Mouse (Mus musculus): Measurements from ENCODE around the gene Edem2. TPM values are rescaled to one million over a fixed set of nuclear protein-coding genes. Genes with fewer than 3 reads are reported as not detected.

Edem2 gene
- polyA plus RNA-seq, 1 experiment from 2014 or later = 21.2 TPM

DNA sequence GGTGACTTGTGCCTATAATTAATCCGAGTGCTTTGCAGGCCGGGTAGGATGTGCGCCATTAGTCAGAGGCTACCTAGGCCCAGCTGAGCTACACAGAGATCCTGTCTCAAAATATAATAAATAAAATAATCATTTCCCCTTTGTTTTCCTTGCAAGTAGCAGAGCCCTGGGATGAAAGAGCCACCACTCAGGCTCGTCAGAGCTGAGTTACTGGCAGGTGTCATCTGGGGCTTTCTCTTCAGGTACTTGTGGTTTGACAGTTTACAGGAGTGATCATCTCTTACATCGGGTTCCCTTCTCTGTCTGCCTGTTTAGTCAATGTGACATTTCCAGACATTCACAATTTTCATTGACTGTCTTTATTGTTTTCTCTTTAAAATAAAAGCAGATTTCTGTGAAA lies 42.7 kb downstream of the Edem2 start:
- H3K9me3 ChIP-seq (replicated peaks) = no peaks in the 10 kb centered on the region
- ATAC-seq (ENCODE audit: low read depth) (no peak), DNase-seq (no peak)
- H3K4me3 ChIP-seq (replicated peaks) = no peak overlapping the region
- no peak overlapping the region for H3K4me2 ChIP-seq
- no peaks in the 10 kb centered on the region for H3K27me3 ChIP-seq
- H3K27ac ChIP-seq = no peak overlapping the region
- peaks cover 17% of the 10 kb centered on the region; the same call in 1 of the 2 replicates for H3K36me3 ChIP-seq
- H3K9ac ChIP-seq = no peak overlapping the region
- peaks cover 28% of the 10 kb centered on the region for H3K4me1 ChIP-seq (replicated peaks)
- 76% methylated on average over 5 of the region's 5 CpGs for WGBS (ENCODE audit: insufficient replicate concordance)

- WGBS (ENCODE audit: insufficient replicate concordance) = 75% methylated on average over 5 of the region's 5 CpGs
- Histone ChIP-seq H3K4me1 (replicated peaks) (peaks cover 5% of the 10 kb centered on the region), H3K27me3 (no peaks in the 10 kb centered on the region), H3K4me2 (no peak overlapping the region), H3K4me3 (replicated peaks) (no peak overlapping the region), H3K27ac (no peak overlapping the region), H3K36me3 (peaks cover 13% of the 10 kb centered on the region; the same call in 1 of the 2 replicates), H3K9ac (no peak overlapping the region), H3K9me3 (replicated peaks) (no peaks in the 10 kb centered on the region)
- ATAC-seq (ENCODE audit: low read depth) (no peak), DNase-seq (no peak)
Measured at GRCm38 (mm10) chr2:155683821-155684220, 45.5 kb downstream of the Edem2 start.

- 60% methylated on average over 3 of the region's 3 CpGs for WGBS (ENCODE audit: insufficient replicate concordance)
- DNase-seq = no peak
- H3K4me1 ChIP-seq (replicated peaks) = peaks cover 4% of the 10 kb centered on the region
Measured at GRCm38 (mm10) chr2:155683137-155683536, 46.1 kb downstream of the Edem2 start.

DNA sequence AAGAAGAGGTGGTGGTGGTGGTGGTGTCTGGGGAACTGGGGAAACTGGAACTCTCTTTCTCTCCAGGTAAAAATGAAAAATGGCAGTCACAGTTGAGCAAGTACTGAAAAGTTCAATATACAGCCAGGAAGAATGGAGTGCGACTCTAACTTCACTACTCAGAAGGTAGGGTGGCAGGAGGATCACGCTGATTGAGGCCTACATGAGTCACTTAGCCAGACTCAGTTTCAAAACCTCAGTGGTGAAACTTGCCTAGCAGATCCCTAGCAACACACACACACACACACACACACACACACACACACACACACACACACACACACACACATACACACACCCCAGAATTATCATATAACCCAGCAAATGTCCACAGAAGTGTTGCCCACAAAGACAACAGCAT lies 47.4 kb downstream of the Edem2 start:
- Histone ChIP-seq H3K4me2 (no peak overlapping the region), H3K4me1 (replicated peaks) (peaks cover 4% of the 10 kb centered on the region), H3K27ac (no peak overlapping the region), H3K9me3 (replicated peaks) (no peaks in the 10 kb centered on the region), H3K9ac (no peak overlapping the region), H3K36me3 (0 out of 2 replicates have a peak, but pooled peaks cover 5% of the 10 kb centered on the region), H3K27me3 (no peaks in the 10 kb centered on the region), H3K4me3 (replicated peaks) (no peak overlapping the region)
- ATAC-seq (ENCODE audit: low read depth) = no peak
- WGBS (ENCODE audit: insufficient replicate concordance) = 69% methylated on average over 2 of the region's 2 CpGs
- no peak for DNase-seq

More at GRCm38 (mm10) chr2:155683137-155683536, 46.1 kb downstream of the Edem2 start:
- Histone ChIP-seq H3K27me3 (no peaks in the 10 kb centered on the region), H3K27ac (no peak overlapping the region), H3K9ac (no peak overlapping the region), H3K9me3 (replicated peaks) (no peaks in the 10 kb centered on the region), H3K36me3 (peaks cover 13% of the 10 kb centered on the region; the same call in 1 of the 2 replicates), H3K4me3 (replicated peaks) (no peak overlapping the region), H3K4me2 (no peak overlapping the region)
- ATAC-seq (ENCODE audit: low read depth) = no peak

DNA sequence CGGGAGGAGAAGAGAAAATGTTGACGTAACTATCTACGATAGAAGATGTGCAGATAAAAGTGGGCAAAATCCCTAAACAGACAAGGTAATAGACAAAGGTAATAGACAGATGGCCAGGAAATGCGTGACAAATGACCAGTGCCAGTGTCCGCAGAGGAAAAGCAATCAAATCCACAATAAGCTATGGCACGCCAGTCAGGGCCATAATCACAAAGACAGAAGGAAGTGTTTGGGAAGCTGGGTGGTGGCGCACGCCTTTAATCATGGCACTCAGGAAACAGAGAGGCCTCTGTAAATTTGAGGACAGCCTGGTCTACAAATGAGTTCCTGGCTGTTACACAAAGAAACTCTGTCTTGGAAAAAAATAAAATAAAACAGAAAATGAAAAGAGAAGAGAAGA lies 48.1 kb downstream of the Edem2 start:
- Histone ChIP-seq H3K9ac (no peak overlapping the region), H3K4me2 (no peak overlapping the region), H3K27me3 (no peaks in the 10 kb centered on the region), H3K36me3 (0 out of 2 replicates have a peak, but pooled peaks cover under 1% of the 10 kb centered on the region), H3K4me3 (replicated peaks) (no peak overlapping the region), H3K4me1 (replicated peaks) (peaks cover 4% of the 10 kb centered on the region), H3K27ac (no peak overlapping the region), H3K9me3 (replicated peaks) (no peaks in the 10 kb centered on the region)
- WGBS (ENCODE audit: insufficient replicate concordance) = 45% methylated on average over 8 of the region's 8 CpGs
- ATAC-seq (ENCODE audit: low read depth) = no peak
- DNase-seq = no peak

GRCm38 (mm10) chr2:155680591-155680990 lies 48.7 kb downstream of the Edem2 start:
- Histone ChIP-seq H3K4me1 (replicated peaks) (peaks cover 4% of the 10 kb centered on the region), H3K9ac (no peak overlapping the region), H3K27me3 (no peaks in the 10 kb centered on the region), H3K27ac (no peak overlapping the region), H3K4me3 (replicated peaks) (no peak overlapping the region), H3K36me3 (no peaks in the 10 kb centered on the region), H3K9me3 (replicated peaks) (no peaks in the 10 kb centered on the region), H3K4me2 (no peak overlapping the region)
- 30% methylated on average over 5 of the region's 5 CpGs for WGBS (ENCODE audit: insufficient replicate concordance)
- ATAC-seq (ENCODE audit: low read depth) = no peak
- DNase-seq = no peak

- ATAC-seq (ENCODE audit: low read depth) = no peak
- H3K9ac ChIP-seq = no peak overlapping the region
- H3K9me3 ChIP-seq (replicated peaks) = no peaks in the 10 kb centered on the region
- no peaks in the 10 kb centered on the region for H3K36me3 ChIP-seq
- H3K27me3 ChIP-seq = no peaks in the 10 kb centered on the region
- no peak overlapping the region for H3K27ac ChIP-seq
- H3K4me2 ChIP-seq = no peak overlapping the region
- WGBS (ENCODE audit: insufficient replicate concordance) = 77% methylated on average over 4 of the region's 4 CpGs
- no peak overlapping the region for H3K4me3 ChIP-seq (replicated peaks)
- no peak for DNase-seq
- peaks cover 4% of the 10 kb centered on the region for H3K4me1 ChIP-seq (replicated peaks)
Measured at GRCm38 (mm10) chr2:155679586-155680110, 49.6 kb downstream of the Edem2 start.

- H3K9me3 ChIP-seq (replicated peaks) = no peaks in the 10 kb centered on the region
- no peaks in the 10 kb centered on the region; the same call in 1 of the 2 replicates for H3K4me1 ChIP-seq (replicated peaks)
- peaks cover 25% of the 10 kb centered on the region for H3K36me3 ChIP-seq
- H3K9ac ChIP-seq = no peak overlapping the region
- WGBS (ENCODE audit: insufficient replicate concordance) = 51% methylated on average over 4 of the region's 4 CpGs
- ATAC-seq (ENCODE audit: low read depth) (no peak), DNase-seq (no peak)
- H3K4me3 ChIP-seq (replicated peaks) = no peak overlapping the region
- no peak overlapping the region for H3K27ac ChIP-seq
- H3K27me3 ChIP-seq = no peaks in the 10 kb centered on the region
- no peak overlapping the region for H3K4me2 ChIP-seq
Measured at GRCm38 (mm10) chr2:155675118-155675517, 54.2 kb downstream of the Edem2 start.

DNA sequence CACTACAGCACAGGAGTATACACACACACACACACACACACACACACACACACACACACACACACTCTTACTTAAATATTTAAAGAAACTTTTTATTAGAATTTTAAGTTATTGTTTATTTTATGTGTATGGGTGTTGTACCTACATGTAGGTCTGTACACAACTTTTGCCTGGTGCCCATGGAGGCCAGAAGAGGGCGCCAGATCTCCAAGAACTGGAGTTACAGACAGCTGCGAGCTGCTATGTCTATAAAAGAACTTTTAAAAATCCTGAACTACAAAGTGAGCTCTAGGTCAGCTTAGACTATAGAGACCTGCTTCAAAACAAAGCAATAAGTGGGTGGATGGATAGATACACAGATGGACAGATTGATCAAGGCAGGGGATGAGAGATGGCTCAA lies 55.7 kb downstream of the Edem2 start:
- no peaks in the 10 kb centered on the region for H3K9me3 ChIP-seq (replicated peaks)
- peaks cover 26% of the 10 kb centered on the region for H3K36me3 ChIP-seq
- H3K27me3 ChIP-seq = no peaks in the 10 kb centered on the region
- no peak overlapping the region for H3K27ac ChIP-seq
- no peak overlapping the region for H3K4me2 ChIP-seq
- ATAC-seq (ENCODE audit: low read depth) = peak; percentile 29; the same call in 1 of the 2 replicates
- H3K4me1 ChIP-seq (replicated peaks) = no peaks in the 10 kb centered on the region; the same call in 1 of the 2 replicates
- H3K9ac ChIP-seq = no peak overlapping the region
- DNase-seq = peak; percentile 48
- WGBS (ENCODE audit: insufficient replicate concordance) = 17% methylated on average over 2 of the region's 2 CpGs
- H3K4me3 ChIP-seq (replicated peaks) = no peak overlapping the region

DNA sequence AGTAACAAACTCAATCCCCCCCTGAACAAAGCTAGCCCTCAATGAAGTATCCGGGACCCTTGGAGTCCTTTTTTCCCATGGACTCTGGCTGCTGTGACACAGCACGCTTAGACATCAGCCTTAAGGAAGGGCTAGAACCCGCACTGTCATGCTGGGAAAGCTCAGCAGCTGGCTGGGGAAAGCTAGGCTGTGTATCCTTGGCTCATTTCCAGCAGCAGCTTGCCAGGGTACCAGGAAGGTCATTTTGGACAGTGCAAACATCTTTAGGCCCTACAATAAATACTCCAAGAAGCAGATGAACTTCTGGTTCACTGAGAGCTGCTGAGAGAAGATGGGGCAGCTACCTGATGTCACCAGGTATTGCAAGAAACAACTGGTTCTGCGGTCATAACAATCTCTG lies 58.0 kb downstream of the Edem2 start:
- no peak overlapping the region for H3K9ac ChIP-seq
- 85% methylated on average over 4 of the region's 4 CpGs for WGBS (ENCODE audit: insufficient replicate concordance)

DNA sequence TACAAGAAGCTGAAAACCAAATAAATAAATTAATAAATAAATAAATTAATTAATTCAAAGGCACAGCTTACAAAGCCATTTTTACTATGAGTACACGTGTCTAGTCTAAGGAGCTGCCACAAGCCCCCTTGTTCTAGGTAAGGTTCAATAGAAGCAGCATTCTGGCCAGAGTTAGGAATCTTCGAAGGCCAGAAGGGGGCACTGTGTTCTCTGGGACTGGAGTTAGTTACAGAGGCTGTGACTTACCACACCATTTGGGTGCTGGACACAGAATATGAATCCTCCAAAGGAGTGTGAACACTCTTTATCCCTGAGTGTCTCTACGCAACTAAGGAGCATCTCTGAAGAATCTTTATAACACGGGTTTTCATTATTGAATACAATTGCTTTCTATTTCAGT lies 60.8 kb downstream of the Edem2 start:
- no peak overlapping the region for H3K9ac ChIP-seq
- H3K4me1 ChIP-seq (replicated peaks) = no peaks in the 10 kb centered on the region
- no peaks in the 10 kb centered on the region for H3K9me3 ChIP-seq (replicated peaks)
- 75% methylated on average over 4 of the region's 4 CpGs for WGBS (ENCODE audit: insufficient replicate concordance)
- H3K4me3 ChIP-seq (replicated peaks) = no peak overlapping the region
- no peaks in the 10 kb centered on the region for H3K27me3 ChIP-seq
- ATAC-seq (ENCODE audit: low read depth) (no peak), DNase-seq (peak; percentile 13)
- no peak overlapping the region for H3K4me2 ChIP-seq
- peaks cover 74% of the 10 kb centered on the region for H3K36me3 ChIP-seq
- H3K27ac ChIP-seq = no peak overlapping the region

More for the DNA sequence above, 58.0 kb downstream of the Edem2 start:
- ATAC-seq (ENCODE audit: low read depth) (no peak), DNase-seq (no peak)
- Histone ChIP-seq H3K9me3 (replicated peaks) (no peaks in the 10 kb centered on the region), H3K4me2 (no peak overlapping the region), H3K27ac (no peak overlapping the region), H3K4me3 (replicated peaks) (no peak overlapping the region), H3K27me3 (no peaks in the 10 kb centered on the region), H3K36me3 (peaks cover 48% of the 10 kb centered on the region), H3K4me1 (replicated peaks) (no peaks in the 10 kb centered on the region; the same call in 1 of the 2 replicates)

DNA sequence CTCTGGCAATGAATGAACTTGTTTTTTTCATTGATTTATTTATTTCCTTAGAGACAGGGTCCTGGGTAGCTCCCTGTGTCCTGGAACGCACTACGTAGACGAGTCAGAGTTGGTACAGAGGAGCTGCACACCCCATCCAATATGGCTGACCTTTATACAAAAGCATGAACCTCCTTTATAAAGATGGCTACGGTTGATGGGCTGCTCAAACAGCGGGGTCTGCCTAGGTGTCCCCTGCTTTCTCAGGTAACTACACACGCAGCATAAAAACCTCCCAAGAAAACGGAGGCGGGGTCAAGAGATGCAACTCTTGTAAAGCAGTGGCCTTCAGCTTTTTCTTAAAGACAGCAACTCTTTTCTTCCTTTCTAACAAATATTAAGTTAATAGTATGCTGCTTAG lies 61.4 kb downstream of the Edem2 start:
- no peaks in the 10 kb centered on the region for H3K27me3 ChIP-seq
- no peak for DNase-seq
- H3K9ac ChIP-seq = no peak overlapping the region
- no peak overlapping the region for H3K27ac ChIP-seq
- no peaks in the 10 kb centered on the region for H3K4me1 ChIP-seq (replicated peaks)
- H3K36me3 ChIP-seq = peaks cover 77% of the 10 kb centered on the region
- no peaks in the 10 kb centered on the region for H3K9me3 ChIP-seq (replicated peaks)
- H3K4me3 ChIP-seq (replicated peaks) = no peak overlapping the region
- no peak for ATAC-seq (ENCODE audit: low read depth)
- H3K4me2 ChIP-seq = no peak overlapping the region
- 91% methylated on average over 8 of the region's 8 CpGs for WGBS (ENCODE audit: insufficient replicate concordance)
